Mouse (Mus musculus) adrenal gland, adult 2 months (tissue): Measurements from ENCODE around the gene Luzp2. TPM values are rescaled to one million over a fixed set of nuclear protein-coding genes. Genes with fewer than 3 reads are reported as not detected.
"Not testable (repeated sequence)": the region's sequence is repeated elsewhere in the genome, so short reads cannot be mapped to it uniquely, and the experiment has no call there.

ENCODE experiments used
- DNase-seq: peaks from one replicate; pipeline ENCODE4 v3.0.0; 2021
- polyA plus RNA-seq: library from polyadenylated mRNA; depleted of rRNA; stranded (reverse); fragments of >200 nt; gene quantifications from 2 replicates; pipeline ENCODE4 v1.2.3, GENCODE M21; 2012
- total RNA-seq, 2 experiments: library from RNA; stranded (reverse); gene quantifications; 2 replicates each; pipeline ENCODE4 v1.2.3; 2021

The Luzp2 gene
- total and polyA plus RNA-seq, 3 experiments: 0.27 to 1.3 (median 1.1) TPM

DNA sequence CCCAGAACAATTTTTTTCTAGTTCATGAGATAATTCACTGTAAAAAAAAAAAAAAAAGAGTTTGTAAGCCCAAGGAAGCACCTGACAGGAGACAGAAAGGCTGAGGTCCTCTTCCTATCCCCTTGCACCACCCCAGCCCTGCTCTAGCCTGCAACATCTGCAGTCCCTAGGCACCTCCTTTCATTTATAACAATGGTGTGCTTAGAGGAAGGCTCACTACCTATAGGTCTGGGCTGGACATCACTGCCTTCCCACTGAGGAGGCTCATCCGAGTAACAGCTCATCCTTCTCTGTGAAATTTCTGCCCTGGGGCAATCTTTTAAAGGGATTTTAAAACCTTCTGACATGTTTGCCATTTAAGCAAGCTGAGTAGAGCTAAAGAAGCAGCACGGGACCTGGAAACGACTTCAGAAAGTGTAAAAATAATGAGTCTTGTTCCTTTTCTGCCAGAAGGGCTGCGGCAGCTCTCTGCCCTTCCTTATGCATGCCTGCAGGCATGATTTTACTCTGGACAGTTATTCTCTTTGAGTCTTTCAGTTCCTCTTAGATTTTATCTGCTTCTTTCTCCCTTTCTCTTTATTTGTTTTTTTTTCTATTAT lies 174.0 kb downstream of the Luzp2 start:
- no peak for DNase-seq

DNA sequence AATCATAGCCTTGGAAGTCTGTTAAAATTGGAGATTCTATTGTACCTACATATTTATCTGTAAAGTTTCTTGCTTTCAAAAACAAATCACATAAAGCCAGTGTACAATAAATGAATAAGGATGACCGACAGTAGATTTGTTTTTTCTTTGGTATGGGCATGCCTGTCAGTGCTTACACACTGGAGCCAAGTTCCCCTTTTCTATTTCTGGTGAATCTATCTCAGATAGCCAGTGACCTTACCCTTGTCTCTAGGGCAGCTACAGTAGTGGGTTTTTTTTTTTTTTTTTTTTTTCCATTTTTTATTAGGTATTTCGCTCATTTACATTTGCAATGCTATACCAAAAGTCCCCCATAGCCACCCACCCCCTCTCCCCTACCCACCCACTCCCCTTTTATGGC lies 298.6 kb downstream of the Luzp2 start:
- DNase-seq: not testable (repeated sequence)

DNA sequence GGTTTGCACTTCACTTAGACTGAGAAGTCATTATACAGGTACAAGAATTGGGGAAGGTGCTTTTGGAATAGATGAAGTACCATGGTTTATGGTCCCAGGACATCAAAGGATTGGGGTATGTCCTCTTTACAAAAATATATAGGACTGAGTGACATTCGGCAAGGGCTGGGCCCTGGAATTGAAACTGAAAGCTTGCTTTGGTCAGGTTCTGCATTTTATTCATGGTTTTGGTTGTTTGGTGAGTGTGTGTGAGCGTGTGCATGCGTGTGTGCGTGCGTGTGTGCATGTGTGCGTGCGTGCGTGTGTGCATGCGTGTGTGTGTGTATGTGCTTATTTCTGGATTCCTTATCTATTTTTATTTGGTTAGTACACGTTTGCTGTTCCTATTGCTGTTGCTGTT lies 353.6 kb downstream of the Luzp2 start:
- no peak for DNase-seq

- DNase-seq: no peak
Measured at GRCm38 (mm10) chr7:55189496-55189895, 354.2 kb downstream of the Luzp2 start.

DNA sequence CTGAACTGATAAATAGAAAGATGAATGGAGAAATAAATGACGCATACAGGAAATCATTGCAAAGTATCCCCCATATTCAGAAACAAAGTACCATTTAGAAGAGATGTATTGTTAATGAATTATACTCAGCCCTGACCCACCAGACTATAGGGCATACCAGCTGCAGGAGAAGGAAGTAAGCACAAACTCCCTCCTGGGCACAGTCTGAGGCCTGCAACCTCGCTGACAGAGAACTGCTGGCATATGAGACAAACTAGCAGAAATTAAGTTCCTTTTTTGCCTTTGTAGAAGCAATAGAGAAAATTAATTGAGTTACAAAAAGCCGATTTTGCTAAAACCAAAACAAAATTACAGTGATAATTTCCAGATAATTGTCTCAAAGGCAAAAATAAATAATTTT lies 355.4 kb downstream of the Luzp2 start:
- DNase-seq: no peak

DNA sequence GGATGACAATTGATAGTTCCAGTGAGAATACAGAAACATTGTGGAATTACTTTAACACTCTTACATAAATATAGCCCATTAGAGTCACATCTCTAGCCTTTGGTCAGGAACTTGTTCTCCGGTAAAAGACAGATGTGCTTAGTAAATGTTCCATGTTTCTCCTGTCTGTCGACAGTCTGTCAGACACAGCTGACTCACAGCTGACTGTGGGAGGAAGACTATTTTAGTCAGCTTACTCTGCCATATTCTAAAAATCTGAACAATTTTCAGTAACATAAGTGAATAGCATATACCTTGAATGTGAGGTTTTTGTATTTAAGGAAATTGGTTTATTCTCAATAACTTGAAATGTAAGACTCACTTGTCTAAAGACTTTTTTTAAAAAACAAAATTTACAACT lies 363.5 kb downstream of the Luzp2 start:
- DNase-seq: no peak

- no peak for DNase-seq
Measured at GRCm38 (mm10) chr7:55222997-55223396, 387.7 kb downstream of the Luzp2 start.

DNA sequence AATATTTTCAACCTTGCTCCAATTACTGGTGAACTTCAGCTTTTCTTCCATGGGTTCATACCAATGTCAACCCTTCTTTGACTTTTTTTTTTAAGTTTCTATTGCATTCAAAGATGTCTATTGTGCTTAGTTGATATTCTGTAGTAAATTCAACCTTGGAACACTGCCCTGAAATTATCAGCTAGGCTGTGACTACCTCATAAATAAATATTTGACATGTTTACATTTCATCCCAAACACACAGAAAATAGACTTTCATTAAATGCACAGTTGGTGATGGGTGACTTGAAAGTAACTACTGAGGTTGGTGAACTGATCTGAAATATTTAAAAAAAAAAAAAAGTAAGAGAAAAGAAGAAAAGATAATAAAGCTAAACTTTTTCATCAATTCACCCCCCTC lies 394.1 kb downstream of the Luzp2 start:
- no peak for DNase-seq
